Mouse (Mus musculus) kidney, postnatal 0 days (tissue): ENCODE measurements at regions not wholly inside any gene's neighbourhood (a gene's known extent, or its start where the extent isn't known, plus 50 kb on each side); places are given as distances from the start of the nearest gene placed in this dataset.
A peak's percentile ranks its signal among the peaks of the same experiment; 100 is the strongest.

Experiments used
- ATAC-seq: fragments of 200-750 bp; cut with Nextera tagmentation; replicated peaks from 2 replicates; pipeline ENCODE4 v1.8.0; 2017; ENCODE audit warnings: low read depth, moderate number of reproducible peaks, moderate TSS enrichment, moderate library complexity; ENCODE audit not compliant: low FRiP score
- DNase-seq: peaks from one replicate; pipeline ENCODE4 v3.0.0-alpha.2; 2016; ENCODE audit warnings: low spot score
- H3K27ac ChIP-seq: fragments of 300-500 bp; sonication (generic); 2 replicates; pipeline ENCODE4 v1.5.1; 2014; ENCODE audit warnings: mild to moderate bottlenecking
- H3K27me3 ChIP-seq: fragments of 300-500 bp; sonication (generic); 2 replicates; pipeline ENCODE4 v1.6.1; 2014; ENCODE audit warnings: low read length, mixed read lengths; ENCODE audit not compliant: insufficient read depth
- H3K36me3 ChIP-seq: fragments of 300-500 bp; sonication (generic); 2 replicates; pipeline ENCODE4 v1.6.1; 2014; ENCODE audit warnings: low read length, mixed read lengths; ENCODE audit not compliant: insufficient read depth
- H3K4me1 ChIP-seq: fragments of 300-500 bp; sonication (generic); replicated peaks from 2 replicates; pipeline ENCODE4 v1.6.1; 2014; ENCODE audit warnings: antibody characterized with exemption, low read length, mixed read lengths; ENCODE audit not compliant: insufficient read depth
- H3K4me2 ChIP-seq: fragments of 300-500 bp; sonication (generic); 2 replicates; pipeline ENCODE4 v1.6.1; 2014; ENCODE audit warnings: mild to moderate bottlenecking, low read length, moderate library complexity, mixed read lengths
- H3K4me3 ChIP-seq: fragments of 300-500 bp; sonication (generic); replicated peaks from 2 replicates; pipeline ENCODE4 v1.5.1; 2014; ENCODE audit warnings: low read depth, low read length
- H3K9ac ChIP-seq: fragments of 300-500 bp; sonication (generic); 2 replicates; pipeline ENCODE4 v1.6.1; 2014; ENCODE audit warnings: low read depth, low read length
- H3K9me3 ChIP-seq: fragments of 300-500 bp; sonication (generic); replicated peaks from 2 replicates; pipeline ENCODE4 v1.6.1; 2016; ENCODE audit warnings: low read length, inconsistent platforms, mixed read lengths
- CTCF ChIP-seq: IDR thresholded peaks from 2 replicates; pipeline ENCODE4 v1.5.1; 2016; ENCODE audit warnings: antibody characterized with exemption, low read depth, mild to moderate bottlenecking, moderate library complexity
- WGBS: fragments of 180-500 bp; shearing (Covaris S2); extraction: QIAGEN DNeasy Blood & Tissue Kit; methylation state at CpG from one replicate; pipeline ENCODE4 v1.1.7; 2014; 5-methylcytosine and 5-hydroxymethylcytosine counted together

GRCm38 (mm10) chr5:12639549-12639948 lies 256.4 kb downstream of the Sema3d start:
- no peaks in the 10 kb centered on the region for H3K27me3 ChIP-seq
- 0 out of 2 replicates have a peak, but pooled peaks cover 3% of the 10 kb centered on the region for H3K4me1 ChIP-seq
- no peak overlapping the region for H3K4me2 ChIP-seq
- DNase-seq (no peak), ATAC-seq (no peak)
- no peaks in the 10 kb centered on the region for H3K36me3 ChIP-seq
- H3K9me3 ChIP-seq, result no peaks in the 10 kb centered on the region
- H3K4me3 ChIP-seq, result no peak overlapping the region
- H3K27ac ChIP-seq, result no peak overlapping the region
- no peak overlapping the region for H3K9ac ChIP-seq
- TF ChIP-seq CTCF, result no peak

- H3K27me3 ChIP-seq, result no peaks in the 10 kb centered on the region
- H3K4me1 ChIP-seq, result no peaks in the 10 kb centered on the region
- H3K9ac ChIP-seq, result no peak overlapping the region
- no peak for TF ChIP-seq CTCF
- no peak for ATAC-seq
- DNase-seq, result no peak
- 51% methylated on average over 2 of the region's 2 CpGs for WGBS
- no peak overlapping the region for H3K4me3 ChIP-seq
- H3K27ac ChIP-seq, result no peak overlapping the region
- no peaks in the 10 kb centered on the region for H3K9me3 ChIP-seq
- H3K4me2 ChIP-seq, result no peak overlapping the region
- H3K36me3 ChIP-seq, result no peaks in the 10 kb centered on the region
These were observed 263.1 kb downstream of the Sema3d start for GRCm38 (mm10) chr5:12646269-12646668.

GRCm38 (mm10) chr5:12673666-12674065 lies 290.5 kb downstream of the Sema3d start:
- Histone ChIP-seq H3K4me3 (no peak overlapping the region), H3K4me2 (no peak overlapping the region), H3K9ac (no peak overlapping the region), H3K36me3 (no peaks in the 10 kb centered on the region), H3K27ac (no peak overlapping the region), H3K27me3 (no peaks in the 10 kb centered on the region), H3K9me3 (no peaks in the 10 kb centered on the region), H3K4me1 (no peaks in the 10 kb centered on the region)
- ATAC-seq (peak; percentile 54; the same call in 1 of the 2 replicates), DNase-seq (peak; percentile 37)
- 43% methylated on average over 2 of the region's 2 CpGs for WGBS
- TF ChIP-seq CTCF, result no peak

GRCm38 (mm10) chr5:12674134-12674533 lies 290.9 kb downstream of the Sema3d start:
- ATAC-seq, result no peak
- H3K36me3 ChIP-seq, result no peaks in the 10 kb centered on the region
- H3K4me1 ChIP-seq, result no peaks in the 10 kb centered on the region
- TF ChIP-seq CTCF, result no peak
- no peak overlapping the region for H3K4me2 ChIP-seq
- H3K9ac ChIP-seq, result no peak overlapping the region
- H3K27ac ChIP-seq, result no peak overlapping the region
- no peaks in the 10 kb centered on the region for H3K9me3 ChIP-seq
- WGBS, result 52% methylated on average over 4 of the region's 4 CpGs
- H3K4me3 ChIP-seq, result no peak overlapping the region
- no peak for DNase-seq
- no peaks in the 10 kb centered on the region for H3K27me3 ChIP-seq

GRCm38 (mm10) chr5:12676712-12677111 lies 293.5 kb downstream of the Sema3d start:
- ATAC-seq, result no peak
- no peaks in the 10 kb centered on the region for H3K36me3 ChIP-seq
- no peak for DNase-seq
- no peaks in the 10 kb centered on the region for H3K27me3 ChIP-seq
- no peaks in the 10 kb centered on the region for H3K9me3 ChIP-seq
- no peak overlapping the region for H3K4me2 ChIP-seq
- no peak for TF ChIP-seq CTCF
- H3K27ac ChIP-seq, result no peak overlapping the region
- H3K4me1 ChIP-seq, result no peaks in the 10 kb centered on the region
- H3K4me3 ChIP-seq, result no peak overlapping the region
- WGBS, result 31% methylated on average over 3 of the region's 3 CpGs
- H3K9ac ChIP-seq, result no peak overlapping the region

- no peak overlapping the region for H3K4me3 ChIP-seq
- no peak for ATAC-seq
- DNase-seq, result no peak
- H3K27ac ChIP-seq, result no peak overlapping the region
- H3K27me3 ChIP-seq, result no peaks in the 10 kb centered on the region
- H3K9me3 ChIP-seq, result 0 out of 2 replicates have a peak, but pooled peaks cover 3% of the 10 kb centered on the region
- WGBS, result 82% methylated on average over 3 of the region's 3 CpGs
- no peak overlapping the region for H3K9ac ChIP-seq
- no peak for TF ChIP-seq CTCF
- H3K4me2 ChIP-seq, result no peak overlapping the region
- H3K36me3 ChIP-seq, result no peaks in the 10 kb centered on the region
- no peaks in the 10 kb centered on the region for H3K4me1 ChIP-seq
These were observed 331.7 kb downstream of the Sema3d start for GRCm38 (mm10) chr5:12714894-12715293.

GRCm38 (mm10) chr5:12751514-12751913 lies 368.3 kb downstream of the Sema3d start:
- Histone ChIP-seq H3K4me1 (no peaks in the 10 kb centered on the region), H3K27ac (no peak overlapping the region), H3K4me3 (no peak overlapping the region), H3K27me3 (no peaks in the 10 kb centered on the region), H3K36me3 (no peaks in the 10 kb centered on the region), H3K4me2 (no peak overlapping the region), H3K9ac (no peak overlapping the region), H3K9me3 (no peaks in the 10 kb centered on the region)
- ATAC-seq (no peak), DNase-seq (peak; percentile 61)
- TF ChIP-seq CTCF, result no peak
- 19% methylated on average over 5 of the region's 5 CpGs for WGBS
